Mouse (Mus musculus): ENCODE data around the gene Snx4. TPM values are rescaled to one million over a fixed set of nuclear protein-coding genes. Genes with fewer than 3 reads are reported as not detected.
A peak's percentile ranks its signal among the peaks of the same experiment; 100 is the strongest.

Gene Snx4
- polyA plus RNA-seq, 1 experiment from 2014 or later = 73.7 TPM

GRCm38 (mm10) chr16:33339476-33339875, 88.2 kb downstream of the Snx4 start:
- 86% methylated on average over 2 of the region's 2 CpGs for whole genome bisulfite sequencing
- Histone ChIP-seq H3K27ac (ENCODE audit: low read depth, low read length) (no peak overlapping the region), H3K9me3 (ENCODE audit: control insufficient read depth, low read length) (no peaks in the 10 kb centered on the region), H3K27me3 (ENCODE audit: control insufficient read depth, insufficient read depth, low read length) (no peaks in the 10 kb centered on the region), H3K9ac (ENCODE audit: low read length) (no peak overlapping the region), H3K4me1 (replicated peaks; ENCODE audit: control insufficient read depth, insufficient read depth, low read length) (no peaks in the 10 kb centered on the region), H3K36me3 (ENCODE audit: control insufficient read depth, insufficient read depth, low read length) (no peaks in the 10 kb centered on the region), H3K4me3 (ENCODE audit: low read depth, low read length) (no peak overlapping the region), H3K4me2 (ENCODE audit: low read depth, low read length, severe bottlenecking) (no peak overlapping the region)
- ATAC-seq (replicated peaks; ENCODE audit: low FRiP score) (no peak), DNase-seq (ENCODE audit: low spot score) (no peak)

GRCm38 (mm10) chr16:33342356-33342755, 91.1 kb downstream of the Snx4 start:
- WGBS = 29% methylated on average over 1 of the region's 1 CpGs
- Histone ChIP-seq H3K27ac (ENCODE audit: low read depth, low read length) (no peak overlapping the region), H3K27me3 (ENCODE audit: control insufficient read depth, insufficient read depth, low read length) (no peaks in the 10 kb centered on the region), H3K9me3 (ENCODE audit: control insufficient read depth, low read length) (no peaks in the 10 kb centered on the region), H3K9ac (ENCODE audit: low read length) (no peak overlapping the region), H3K4me1 (replicated peaks; ENCODE audit: control insufficient read depth, insufficient read depth, low read length) (no peaks in the 10 kb centered on the region), H3K36me3 (ENCODE audit: control insufficient read depth, insufficient read depth, low read length) (no peaks in the 10 kb centered on the region), H3K4me3 (ENCODE audit: low read depth, low read length) (no peak overlapping the region), H3K4me2 (ENCODE audit: low read depth, low read length, severe bottlenecking) (no peak overlapping the region)
- ATAC-seq (replicated peaks; ENCODE audit: low FRiP score) (no peak), DNase-seq (ENCODE audit: low spot score) (peak; percentile 44)

GRCm38 (mm10) chr16:33343106-33343505, 91.9 kb downstream of the Snx4 start:
- Histone ChIP-seq H3K4me1 (replicated peaks; ENCODE audit: control insufficient read depth, insufficient read depth, low read length) (no peaks in the 10 kb centered on the region), H3K36me3 (ENCODE audit: control insufficient read depth, insufficient read depth, low read length) (no peaks in the 10 kb centered on the region), H3K4me3 (ENCODE audit: low read depth, low read length) (no peak overlapping the region), H3K27ac (ENCODE audit: low read depth, low read length) (no peak overlapping the region), H3K9me3 (ENCODE audit: control insufficient read depth, low read length) (no peaks in the 10 kb centered on the region), H3K4me2 (ENCODE audit: low read depth, low read length, severe bottlenecking) (no peak overlapping the region), H3K27me3 (ENCODE audit: control insufficient read depth, insufficient read depth, low read length) (no peaks in the 10 kb centered on the region), H3K9ac (ENCODE audit: low read length) (no peak overlapping the region)
- ATAC-seq (replicated peaks; ENCODE audit: low FRiP score) (no peak), DNase-seq (ENCODE audit: low spot score) (no peak)
- WGBS = 65% methylated on average over 5 of the region's 5 CpGs

GRCm38 (mm10) chr16:33343601-33344000, 92.4 kb downstream of the Snx4 start:
- no peak overlapping the region for H3K9ac ChIP-seq (ENCODE audit: low read length)
- ATAC-seq (replicated peaks; ENCODE audit: low FRiP score) (no peak), DNase-seq (ENCODE audit: low spot score) (peak; percentile 27)
- no peak overlapping the region for H3K4me2 ChIP-seq (ENCODE audit: low read depth, low read length, severe bottlenecking)
- whole genome bisulfite sequencing = 97% methylated on average over 7 of the region's 7 CpGs
- H3K36me3 ChIP-seq (ENCODE audit: control insufficient read depth, insufficient read depth, low read length) = no peaks in the 10 kb centered on the region
- H3K27me3 ChIP-seq (ENCODE audit: control insufficient read depth, insufficient read depth, low read length) = no peaks in the 10 kb centered on the region
- H3K27ac ChIP-seq (ENCODE audit: low read depth, low read length) = no peak overlapping the region
- H3K4me3 ChIP-seq (ENCODE audit: low read depth, low read length) = no peak overlapping the region
- H3K4me1 ChIP-seq (replicated peaks; ENCODE audit: control insufficient read depth, insufficient read depth, low read length) = no peaks in the 10 kb centered on the region
- no peaks in the 10 kb centered on the region for H3K9me3 ChIP-seq (ENCODE audit: control insufficient read depth, low read length)

- Histone ChIP-seq H3K4me2 (ENCODE audit: low read depth, low read length, severe bottlenecking) (no peak overlapping the region), H3K36me3 (ENCODE audit: control insufficient read depth, insufficient read depth, low read length) (no peaks in the 10 kb centered on the region), H3K4me3 (ENCODE audit: low read depth, low read length) (no peak overlapping the region), H3K4me1 (replicated peaks; ENCODE audit: control insufficient read depth, insufficient read depth, low read length) (no peaks in the 10 kb centered on the region), H3K27ac (ENCODE audit: low read depth, low read length) (no peak overlapping the region), H3K9ac (ENCODE audit: low read length) (no peak overlapping the region), H3K9me3 (ENCODE audit: control insufficient read depth, low read length) (no peaks in the 10 kb centered on the region), H3K27me3 (ENCODE audit: control insufficient read depth, insufficient read depth, low read length) (no peaks in the 10 kb centered on the region)
- 65% methylated on average over 9 of the region's 9 CpGs for WGBS
- DNase-seq (ENCODE audit: low spot score) = peak; percentile 39
- no peak for ATAC-seq (replicated peaks; ENCODE audit: low FRiP score)
Observed at GRCm38 (mm10) chr16:33344379-33344778, 93.1 kb downstream of the Snx4 start.

GRCm38 (mm10) chr16:33344875-33345274, 93.6 kb downstream of the Snx4 start:
- WGBS = 84% methylated on average over 4 of the region's 4 CpGs
- Histone ChIP-seq H3K27me3 (ENCODE audit: control insufficient read depth, insufficient read depth, low read length) (no peaks in the 10 kb centered on the region), H3K4me1 (replicated peaks; ENCODE audit: control insufficient read depth, insufficient read depth, low read length) (no peaks in the 10 kb centered on the region), H3K9me3 (ENCODE audit: control insufficient read depth, low read length) (no peaks in the 10 kb centered on the region), H3K36me3 (ENCODE audit: control insufficient read depth, insufficient read depth, low read length) (no peaks in the 10 kb centered on the region), H3K4me3 (ENCODE audit: low read depth, low read length) (no peak overlapping the region), H3K27ac (ENCODE audit: low read depth, low read length) (no peak overlapping the region), H3K4me2 (ENCODE audit: low read depth, low read length, severe bottlenecking) (no peak overlapping the region), H3K9ac (ENCODE audit: low read length) (no peak overlapping the region)
- ATAC-seq (replicated peaks; ENCODE audit: low FRiP score) (no peak), DNase-seq (ENCODE audit: low spot score) (peak; percentile 44)

GRCm38 (mm10) chr16:33346376-33346775, 95.1 kb downstream of the Snx4 start:
- Histone ChIP-seq H3K9me3 (ENCODE audit: control insufficient read depth, low read length) (no peaks in the 10 kb centered on the region), H3K36me3 (ENCODE audit: control insufficient read depth, insufficient read depth, low read length) (no peaks in the 10 kb centered on the region), H3K4me3 (ENCODE audit: low read depth, low read length) (no peak overlapping the region), H3K9ac (ENCODE audit: low read length) (no peak overlapping the region), H3K27ac (ENCODE audit: low read depth, low read length) (no peak overlapping the region), H3K4me2 (ENCODE audit: low read depth, low read length, severe bottlenecking) (no peak overlapping the region), H3K4me1 (replicated peaks; ENCODE audit: control insufficient read depth, insufficient read depth, low read length) (no peaks in the 10 kb centered on the region), H3K27me3 (ENCODE audit: control insufficient read depth, insufficient read depth, low read length) (no peaks in the 10 kb centered on the region)
- ATAC-seq (replicated peaks; ENCODE audit: low FRiP score) (no peak), DNase-seq (ENCODE audit: low spot score) (peak; percentile 37)
- 72% methylated on average over 3 of the region's 3 CpGs for WGBS

- no peak for ATAC-seq (replicated peaks; ENCODE audit: low FRiP score)
- no peaks in the 10 kb centered on the region for H3K9me3 ChIP-seq (ENCODE audit: control insufficient read depth, low read length)
- 75% methylated on average over 5 of the region's 5 CpGs for WGBS
- H3K27me3 ChIP-seq (ENCODE audit: control insufficient read depth, insufficient read depth, low read length) = no peaks in the 10 kb centered on the region
- H3K36me3 ChIP-seq (ENCODE audit: control insufficient read depth, insufficient read depth, low read length) = no peaks in the 10 kb centered on the region
- no peaks in the 10 kb centered on the region for H3K4me1 ChIP-seq (replicated peaks; ENCODE audit: control insufficient read depth, insufficient read depth, low read length)
- no peak overlapping the region for H3K9ac ChIP-seq (ENCODE audit: low read length)
- DNase-seq (ENCODE audit: low spot score) = peak; percentile 41
- H3K4me3 ChIP-seq (ENCODE audit: low read depth, low read length) = no peak overlapping the region
- no peak overlapping the region for H3K27ac ChIP-seq (ENCODE audit: low read depth, low read length)
- H3K4me2 ChIP-seq (ENCODE audit: low read depth, low read length, severe bottlenecking) = no peak overlapping the region
Observed at GRCm38 (mm10) chr16:33347134-33347533, 95.9 kb downstream of the Snx4 start.

All from forebrain, embryonic 11.5 days (tissue).